Mouse (Mus musculus): Measurements from ENCODE around the gene Ten1.

Ten1 gene

DNA sequence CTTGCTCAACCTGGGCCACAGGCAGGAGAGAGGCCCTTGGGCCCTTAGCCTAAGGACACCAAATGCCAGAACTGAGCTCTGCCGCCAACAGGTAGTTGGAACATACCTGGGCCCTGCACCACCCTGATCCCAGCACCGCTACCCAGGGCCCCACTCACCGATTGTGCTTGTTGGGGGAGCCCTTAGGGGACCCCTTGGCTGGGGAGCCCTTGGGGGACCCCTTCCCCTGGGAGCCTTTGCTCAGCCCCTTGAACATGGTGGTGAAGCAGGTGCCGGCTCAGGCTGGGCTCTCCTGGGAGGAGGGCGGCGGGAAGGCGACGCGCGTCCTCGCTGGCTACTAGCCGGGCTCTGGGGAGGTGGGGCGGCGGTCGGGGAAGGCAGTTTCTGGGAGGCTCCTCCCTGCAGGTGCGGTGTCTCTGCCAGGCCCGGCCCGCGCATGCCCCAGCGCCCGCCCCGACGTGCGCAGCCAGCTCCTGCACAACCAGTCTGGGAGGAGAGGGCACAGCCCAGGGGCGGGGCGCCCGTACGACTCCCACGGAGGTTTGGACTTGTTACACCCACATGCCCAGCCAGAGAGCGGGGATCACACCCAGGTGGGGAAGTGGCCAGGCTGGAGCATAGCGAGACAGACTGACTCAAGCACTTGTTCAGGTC is 39.2 kb downstream of the Ten1 start, which contains the start of gene Evpl:
TSS of gene Evpl (minus strand) at position 336 of the 654 bp plus-strand sequence.
- no peak for DNase-seq (ENCODE audit: low spot score)

DNA sequence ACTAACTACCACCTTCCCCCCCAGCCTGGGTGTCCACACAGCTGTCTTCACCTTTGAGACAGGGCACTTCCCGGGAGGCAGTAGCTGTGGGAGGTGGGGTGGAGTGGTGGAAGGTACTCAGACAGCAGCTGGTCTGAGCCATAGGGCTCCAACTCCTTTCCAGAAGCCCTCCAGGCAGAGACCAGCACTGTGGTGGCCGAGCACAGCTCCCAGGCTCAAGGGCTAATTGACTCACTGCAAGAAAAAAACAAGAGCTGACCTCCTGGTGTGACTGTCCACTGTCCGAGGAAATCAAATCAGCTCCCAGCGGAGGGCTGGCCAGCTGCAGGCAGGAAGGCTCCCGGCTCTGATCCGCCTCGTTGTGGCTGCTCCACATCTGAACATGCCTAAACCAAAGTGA is 41.1 kb downstream of the Ten1 start:
- DNase-seq (ENCODE audit: low spot score) = no peak

DNA sequence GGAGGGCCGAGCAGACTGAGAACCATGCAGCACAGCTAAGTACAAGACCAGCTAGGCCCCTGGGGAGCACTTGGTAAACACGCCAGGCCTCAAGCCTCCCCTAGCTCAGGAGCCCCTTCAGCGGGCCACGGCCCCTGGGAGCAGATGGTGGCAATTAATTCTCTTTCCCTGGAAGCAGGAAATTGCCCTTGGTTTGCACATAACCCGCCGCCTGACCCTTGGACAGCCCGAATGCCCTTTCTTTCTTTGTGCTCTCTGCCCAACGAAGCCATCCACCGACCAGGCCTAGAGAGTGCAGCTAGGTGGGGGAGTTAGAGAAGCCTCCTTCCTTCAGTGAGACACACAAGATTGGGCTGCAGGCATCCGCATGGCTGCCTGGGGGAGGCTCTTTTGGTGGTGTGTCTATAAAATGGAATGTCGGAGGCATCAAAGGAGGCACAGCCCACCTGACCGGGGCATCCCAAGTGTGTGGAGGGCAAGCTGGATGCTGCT is 43.1 kb downstream of the Ten1 start:
- no peak for DNase-seq (ENCODE audit: low spot score)

DNA sequence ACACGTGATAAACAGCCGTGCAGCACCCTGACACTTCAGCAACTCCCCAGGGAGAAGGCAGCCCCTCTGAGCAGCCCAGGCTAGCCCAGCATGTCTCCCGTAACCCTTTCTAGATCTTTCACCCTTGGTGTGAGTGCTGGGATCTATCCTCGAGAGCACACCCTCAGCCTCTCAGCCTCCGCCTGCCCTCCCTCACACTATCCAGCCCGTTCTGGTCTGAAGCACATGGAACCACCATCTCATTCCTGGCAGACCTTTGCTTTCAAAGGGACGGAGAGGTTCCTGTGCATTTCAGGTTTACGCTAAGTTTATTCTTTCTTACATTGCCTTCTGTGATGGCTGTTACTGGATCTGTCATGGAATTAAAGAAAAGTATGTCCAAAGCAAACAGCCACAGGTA is 45.9 kb downstream of the Ten1 start:
- no peak for DNase-seq (ENCODE audit: low spot score)

DNA sequence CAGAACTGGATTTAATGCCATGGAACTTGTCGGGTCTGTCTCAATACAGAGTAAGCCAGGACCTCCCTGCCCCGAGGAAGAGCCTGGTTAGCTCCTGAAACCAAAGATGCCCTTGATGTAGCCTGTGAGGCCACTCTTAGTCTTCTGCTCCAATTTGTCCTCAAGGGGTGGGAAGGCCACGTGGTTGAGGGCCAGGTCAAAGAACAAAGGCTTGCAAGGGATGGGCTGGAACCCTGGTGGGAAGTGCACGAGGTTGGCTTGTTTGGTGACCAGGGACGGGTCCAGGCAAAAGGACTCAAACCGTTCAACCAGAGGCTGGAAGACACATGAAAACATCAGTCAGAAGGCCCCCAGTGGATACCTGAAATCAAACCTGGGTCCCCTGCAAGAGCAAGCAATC is 47.0 kb downstream of the Ten1 start:
- no peak for DNase-seq (ENCODE audit: low spot score)

DNA sequence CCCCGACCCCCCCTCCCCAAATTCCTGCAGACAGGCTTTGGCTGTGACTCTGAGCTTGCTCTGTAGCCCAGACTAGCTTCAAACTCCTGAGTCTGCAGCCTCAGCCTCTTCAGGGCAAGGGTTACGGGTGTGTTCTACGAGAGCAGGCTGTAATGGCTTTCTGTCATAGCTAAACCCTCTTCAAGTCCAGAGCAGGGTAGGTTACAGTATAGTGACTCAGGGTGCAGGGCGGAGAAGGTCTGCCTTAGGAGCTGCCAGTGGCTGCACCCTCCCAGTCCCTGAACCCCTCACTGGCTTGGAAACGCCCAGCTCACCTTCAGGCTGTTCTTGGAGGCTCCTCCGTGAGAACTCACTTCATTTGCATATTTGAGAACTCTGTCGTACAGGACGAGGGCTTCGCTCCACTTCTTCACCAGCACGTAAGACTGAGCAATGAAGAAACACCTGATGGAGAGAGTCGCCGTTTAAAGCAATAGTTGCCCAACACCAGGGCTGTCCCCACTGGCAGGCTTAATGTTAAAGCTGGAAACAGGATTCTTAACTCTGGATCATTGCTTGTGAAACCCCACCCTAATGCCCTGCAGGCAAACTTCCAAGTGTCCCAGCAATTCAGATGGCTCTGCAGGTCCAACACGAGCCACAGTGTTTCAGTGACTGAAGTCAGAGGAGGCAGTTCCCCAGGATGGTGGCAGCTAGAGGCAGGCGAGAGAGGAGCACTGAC is 49.0 kb downstream of the Ten1 start:
- no peak for DNase-seq (ENCODE audit: low spot score)

DNA sequence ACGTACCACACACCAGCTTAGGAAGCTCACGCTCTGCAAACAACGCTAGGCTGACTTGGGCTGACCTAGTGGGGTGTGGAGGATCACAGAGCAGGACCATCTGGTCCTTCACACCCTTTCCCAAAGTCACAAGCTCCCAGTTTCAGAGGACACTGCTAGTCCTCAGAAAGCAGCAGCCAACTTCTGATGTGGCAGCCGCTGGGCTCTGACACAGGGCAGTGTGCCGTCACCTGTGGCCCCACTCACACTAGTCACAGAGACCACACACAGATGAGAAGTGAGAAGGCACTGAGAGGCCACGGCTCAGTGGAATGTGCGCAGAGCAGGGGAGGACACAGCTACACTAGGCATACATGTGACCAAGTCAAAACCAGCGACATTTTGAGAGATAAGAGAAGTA is 52.2 kb downstream of the Ten1 start:
- DNase-seq (ENCODE audit: low spot score) = no peak

DNA sequence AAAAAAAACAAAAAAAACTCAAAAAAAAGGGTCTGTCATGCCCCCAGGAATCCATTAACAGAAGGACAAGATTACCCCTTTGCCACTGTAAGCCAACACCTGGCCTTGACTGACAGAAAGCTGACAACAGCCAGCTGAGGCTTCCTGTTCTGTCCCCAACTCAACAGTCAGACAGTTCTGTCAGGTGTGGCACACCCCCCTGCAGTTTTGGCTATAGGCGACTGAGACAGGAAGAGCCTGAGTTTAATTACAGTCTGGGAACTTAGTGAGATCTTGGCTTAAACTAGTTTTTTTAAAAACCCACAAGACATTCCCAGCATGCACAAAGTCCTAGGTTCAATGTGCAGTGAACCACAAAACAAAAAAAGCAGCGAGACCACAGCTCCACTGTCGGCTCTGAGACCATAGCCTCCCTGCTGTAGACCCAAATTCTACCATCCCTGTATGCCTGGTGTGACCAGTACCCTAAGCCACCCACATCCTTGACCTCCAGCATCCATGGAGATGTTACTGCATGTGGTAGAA is 54.5 kb downstream of the Ten1 start:
- DNase-seq (ENCODE audit: low spot score) = no peak

DNA sequence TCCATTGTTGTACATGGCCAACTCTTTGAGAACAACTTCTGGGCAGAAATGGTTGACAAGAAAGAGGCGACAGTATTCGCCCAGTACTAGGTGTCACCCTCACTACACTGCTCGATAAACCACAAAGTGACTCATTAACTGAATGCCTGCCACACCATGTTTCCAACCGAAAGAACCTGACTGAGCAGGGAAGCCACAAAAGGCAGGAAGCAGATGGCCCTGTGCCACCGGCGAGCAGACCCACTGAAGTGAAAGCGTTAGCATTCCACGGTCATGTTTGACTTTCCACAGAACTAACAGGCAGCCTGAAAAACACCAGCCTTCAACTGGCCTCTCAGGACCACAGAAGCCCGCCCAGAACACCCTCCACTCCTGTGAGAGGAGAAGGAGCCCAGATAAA is 56.0 kb downstream of the Ten1 start:
- DNase-seq (ENCODE audit: low spot score) = no peak

DNA sequence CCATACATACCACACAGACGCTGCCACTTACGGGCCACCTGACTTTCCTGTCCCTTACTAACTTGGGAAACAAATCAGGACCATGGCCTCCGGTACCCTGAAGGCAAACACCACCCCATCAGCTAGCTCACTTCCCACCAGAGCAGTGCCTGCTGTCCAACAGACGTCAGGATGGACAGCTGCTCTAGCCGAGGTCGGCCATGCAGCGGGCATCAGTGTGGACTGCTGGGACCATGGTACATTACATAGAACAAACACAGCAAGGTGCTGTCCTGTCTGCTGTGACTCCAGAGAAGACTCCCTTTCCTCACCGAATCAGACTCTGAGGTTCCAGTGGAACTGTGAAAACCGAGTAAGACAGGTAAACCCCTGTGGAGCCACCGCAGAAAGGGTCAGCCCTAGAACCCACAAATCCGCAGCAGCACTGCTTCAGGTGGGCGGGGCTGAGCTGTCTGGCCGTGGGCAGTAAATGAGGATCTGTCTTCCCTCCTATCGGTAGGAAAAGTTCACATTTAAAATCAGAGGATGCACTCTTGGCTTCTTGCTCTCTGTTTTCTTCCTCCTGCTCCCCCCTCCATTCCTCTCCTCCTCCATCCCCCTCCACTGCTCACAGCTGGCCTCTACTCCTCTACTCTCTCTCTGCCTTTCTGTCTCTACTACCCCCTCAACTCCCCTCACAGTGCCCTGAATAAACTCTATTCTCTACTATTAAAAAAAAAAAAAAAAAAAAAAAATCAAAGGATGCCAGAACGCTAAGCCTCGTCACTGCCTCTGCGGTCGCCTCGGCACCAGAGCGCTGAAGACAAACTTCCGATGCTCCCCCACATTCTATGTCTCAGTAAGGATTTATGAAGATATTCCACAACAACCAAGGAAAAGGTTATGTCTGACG is 56.7 kb downstream of the Ten1 start:
- DNase-seq (ENCODE audit: low spot score) = no peak

DNA sequence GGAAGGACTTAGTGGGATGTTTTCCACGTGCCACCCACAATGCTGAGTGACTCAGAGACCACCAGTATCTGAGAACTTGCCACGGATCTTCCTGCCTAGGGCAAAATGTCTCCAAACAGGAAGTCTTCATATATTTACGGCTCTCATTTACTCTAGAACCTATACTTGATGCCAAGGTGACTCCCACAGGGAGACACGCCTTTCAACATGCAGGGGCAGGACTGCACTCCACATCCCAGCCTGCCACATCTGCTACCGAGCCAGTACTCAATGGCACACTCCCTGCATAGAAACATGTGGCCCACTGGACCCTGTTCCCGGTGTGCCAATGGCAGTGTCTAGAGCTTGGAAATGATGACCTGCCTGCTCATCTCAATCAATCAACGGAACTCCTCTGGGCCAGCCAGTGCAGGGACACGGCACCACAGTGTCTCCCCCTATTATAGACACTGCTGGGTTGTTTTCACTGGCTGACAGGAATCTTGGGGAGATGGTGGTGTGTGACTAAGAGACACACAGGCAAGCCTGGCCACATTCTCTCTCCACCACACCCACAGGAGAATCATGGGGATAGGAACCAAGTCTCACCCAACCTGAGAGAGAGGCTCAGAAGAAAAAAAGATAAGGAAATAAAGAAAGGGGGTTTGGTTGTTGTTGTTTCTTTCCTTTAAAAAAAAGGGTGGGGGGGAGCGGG is 57.5 kb downstream of the Ten1 start:
- DNase-seq (ENCODE audit: low spot score) = no peak

DNA sequence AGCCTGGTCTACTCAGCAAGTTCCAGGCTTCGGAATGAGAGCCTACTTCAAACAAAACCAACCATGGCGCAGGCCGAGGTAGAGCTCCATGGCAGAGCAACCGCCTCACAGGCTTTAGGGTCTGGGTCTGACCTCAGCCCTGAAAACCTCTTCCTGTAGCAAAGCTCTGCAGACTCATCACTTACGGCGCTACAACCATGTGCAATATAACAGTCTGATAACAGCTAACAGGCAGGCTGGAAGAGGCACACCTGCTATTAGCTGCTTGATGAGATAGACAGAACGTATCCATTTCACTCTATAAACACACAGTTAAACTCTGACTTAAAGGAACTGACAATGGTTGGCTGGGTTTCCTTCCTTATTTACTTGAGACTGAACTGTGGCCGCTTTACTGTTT is 60.8 kb downstream of the Ten1 start:
- DNase-seq (ENCODE audit: low spot score) = no peak

DNA sequence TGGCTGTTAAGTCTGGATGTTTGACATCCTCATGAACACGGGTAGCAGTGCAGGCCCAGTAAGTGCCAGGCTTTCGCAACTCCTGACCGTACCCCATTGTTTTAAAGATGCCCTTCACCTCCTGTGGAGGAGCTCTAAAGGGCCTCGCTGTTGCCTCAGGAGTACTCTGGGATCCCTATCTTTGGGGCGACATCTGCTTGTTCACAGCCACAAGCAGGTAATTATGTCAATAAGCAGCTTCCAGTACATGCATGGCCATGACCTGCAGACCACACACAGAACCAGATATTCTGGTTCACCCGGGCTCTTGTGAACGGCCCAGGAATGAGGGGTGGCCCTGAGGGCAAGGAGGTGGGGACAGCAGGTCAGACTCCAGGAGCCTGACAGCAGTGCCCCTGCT is 61.6 kb downstream of the Ten1 start:
- no peak for DNase-seq (ENCODE audit: low spot score)

All from c-Kit-positive CD71-positive TER-119-positive erythroid progenitor cells, embryonic 14.5 days (primary cell).